ENCODE assay signal across 9 mouse cellular contexts in genomic region chr10:113105771-113106430, GRCm38 (mm10).
DNase-seq lines count a peak whose midpoint lies in the region; TF ChIP-seq lines count a peak whose summit lies in the region.
"Had no signal": no experiment of that assay in that cellular context is flagged by ENCODE, and none has a peak within 500 bp of the region (broad histone marks: within the 10 kb centered on the region; RNA-seq: fewer than 3 reads in every experiment).

No protein-coding gene starts in this region.

- TF ChIP-seq CTCF in MEL (IDR thresholded peaks at IDR 0.05 in 2 of 3, conservative IDR thresholded peaks at IDR 0.05 in 1 of 3; ENCODE audit: control insufficient read depth in 1 of 3, insufficient read depth in 1 of 3, low read depth in 2 of 3, low read length in 3 of 3, poor library complexity in 1 of 3, severe bottlenecking in 1 of 3): peak in 1 of 3 experiments; percentile 55; a peak in 2 of 6 replicates

- peak; percentile 69 for TF ChIP-seq RAD21 in MEL (IDR thresholded peaks at IDR 0.05; ENCODE audit: low read depth, low read length)

- H3K9me3 ChIP-seq in MEL (replicated peaks; ENCODE audit: insufficient read depth, low read length): no peaks in the 10 kb centered on the region

- H3K27ac ChIP-seq in MEL (ENCODE audit: control insufficient read depth, low read depth, low read length): no peak overlapping the region

- H3K79me2 ChIP-seq in MEL (ENCODE audit: control insufficient read depth, insufficient read depth, low read length, poor library complexity): no peaks in the 10 kb centered on the region

- no peaks in the 10 kb centered on the region for H3K36me3 ChIP-seq in MEL (ENCODE audit: control insufficient read depth in 1 of 2, insufficient read depth in 2 of 2, low read length in 2 of 2)

- H3K4me1 ChIP-seq in MEL (ENCODE audit: control insufficient read depth in 1 of 2, insufficient read depth in 2 of 2, low read length in 2 of 2): no peaks in the 10 kb centered on the region; a peak in 1 of 4 replicates

- H3K27me3 ChIP-seq in MEL (ENCODE audit: control insufficient read depth in 1 of 2, insufficient read depth in 2 of 2, low read length in 2 of 2): no peaks in the 10 kb centered on the region

- no peak for TF ChIP-seq POLR2A in MEL (IDR thresholded peaks at IDR 0.05; ENCODE audit: control insufficient read depth in 1 of 2, insufficient read depth in 1 of 2, low read depth in 1 of 2, low read length in 2 of 2, poor library complexity in 1 of 2)

- no peak overlapping the region for H3K9ac ChIP-seq in MEL (ENCODE audit: control insufficient read depth, low read depth, low read length, poor library complexity, severe bottlenecking)

- DNase-seq in layer of hippocampus, adult 11-12 months (ENCODE audit: low spot score): peak; percentile 29
- DNase-seq in layer of hippocampus, adult 8-10 months (ENCODE audit: low spot score in 2 of 2): no peak
- DNase-seq in MEL (ENCODE audit: low read depth, low spot score): peak; percentile 15
- peak; percentile 2 to 6 for DNase-seq in cerebellum, postnatal 36 days
- peak; percentile 2 for DNase-seq in layer of hippocampus, adult 9-11 months
- no peak for DNase-seq in kidney, postnatal 10 days
- no peak for DNase-seq in urinary bladder, postnatal 14 days (ENCODE audit: low spot score)
- no peak for DNase-seq in spleen, postnatal 14 days (ENCODE audit: low spot score in 2 of 2)
- DNase-seq: adrenal gland, adult 8-10 months had no signal

- peak in 1 of 2 experiments; percentile 49; a peak in 1 of 4 replicates for TF ChIP-seq EP300 in MEL (IDR thresholded peaks at IDR 0.05; ENCODE audit: low read depth in 1 of 2, low read length in 2 of 2)

- no peak overlapping the region for H3K4me3 ChIP-seq in MEL (ENCODE audit: control insufficient read depth in 1 of 2, insufficient read depth in 1 of 2, low read depth in 2 of 2, low read length in 2 of 2)

TF ChIP-seq in MEL, 35 proteins besides CTCF, POLR2A, EP300 and RAD21:
- TF ChIP-seq SMC3 (IDR thresholded peaks at IDR 0.05; ENCODE audit: low read depth, low read length): peak; percentile 65
- TF ChIP-seq ZC3H11A (IDR thresholded peaks at IDR 0.05; ENCODE audit: low read depth, low read length): peak; percentile 62
- no peak for TF ChIP-seq ELF1 (IDR thresholded peaks at IDR 0.05; ENCODE audit: low read depth, low read length)

Comparison
In these comparisons a context has a peak if more than half of its experiments do, and no peak if none do; other contexts are left out.
1. DNase-seq: peak in layer of hippocampus, adult 11-12 months (single experiment), MEL (single experiment), cerebellum, postnatal 36 days (2 of 2) and layer of hippocampus, adult 9-11 months (single experiment); none in layer of hippocampus, adult 8-10 months (0 of 2), kidney, postnatal 10 days (single experiment), urinary bladder, postnatal 14 days (single experiment) and spleen, postnatal 14 days (0 of 2).